Mouse (Mus musculus): Measurements from ENCODE around the gene Fads2. TPM values are rescaled to one million over a fixed set of nuclear protein-coding genes. Genes with fewer than 3 reads are reported as not detected.

Gene Fads2
- polyA plus RNA-seq, 1 experiment from 2014 or later: 31.1 TPM

DNA sequence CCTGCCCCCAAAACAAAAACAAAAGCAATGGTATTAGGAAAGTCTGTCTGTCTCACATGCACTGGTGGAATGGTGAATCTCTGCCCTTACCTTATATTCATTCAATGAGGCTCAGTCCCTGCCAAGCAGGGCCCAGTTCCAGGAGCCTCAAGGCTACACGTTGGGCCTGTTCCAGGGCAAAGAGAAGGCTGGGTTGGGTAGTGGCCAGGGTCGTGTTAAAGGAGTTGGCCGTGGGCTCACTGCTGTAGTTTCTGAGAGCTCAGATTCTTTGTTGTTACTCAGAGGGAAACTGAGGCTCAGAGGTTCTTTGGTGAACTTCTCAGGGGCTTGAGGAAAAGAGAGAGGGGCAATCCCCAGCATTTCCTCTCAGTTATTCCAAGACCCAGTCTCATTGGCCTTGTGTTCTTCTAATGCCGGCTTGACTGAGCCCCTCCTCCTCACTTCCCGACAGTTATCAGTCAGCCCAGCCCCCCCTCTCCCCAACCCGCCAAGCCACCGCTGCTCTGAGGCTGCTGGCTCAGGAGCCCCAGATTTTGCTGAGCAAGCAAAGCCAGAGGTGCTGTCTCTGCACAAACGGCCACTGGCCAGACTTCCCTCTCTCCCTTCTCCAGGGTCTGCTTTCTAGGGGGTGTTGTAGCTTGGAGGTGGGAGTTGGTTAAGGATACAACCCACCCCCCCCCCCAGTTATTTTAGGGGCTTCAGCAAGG lies 76.2 kb downstream of the Fads2 start:
- WGBS (ENCODE audit: insufficient replicate concordance): 17% methylated on average over 8 of the region's 8 CpGs
- Histone ChIP-seq H3K4me1 (ENCODE audit: control insufficient read depth, insufficient read depth, low read length) (peaks cover 44% of the 10 kb centered on the region), H3K36me3 (ENCODE audit: control insufficient read depth, insufficient read depth, low read length) (peaks cover 9% of the 10 kb centered on the region), H3K4me2 (peak overlapping the region; percentile 12; the same call in 1 of the 2 replicates), H3K9ac (ENCODE audit: low read depth, low read length) (peak overlapping the region; percentile 40; the same call in 1 of the 2 replicates), H3K27me3 (ENCODE audit: control insufficient read depth, insufficient read depth, low read length) (no peaks in the 10 kb centered on the region), H3K27ac (ENCODE audit: low read depth, low read length) (peak overlapping the region; percentile 75), H3K4me3 (ENCODE audit: low read depth, low read length) (no peak overlapping the region), H3K9me3 (replicated peaks; ENCODE audit: control insufficient read depth, low read length) (no peaks in the 10 kb centered on the region)
- ATAC-seq (replicated peaks; ENCODE audit: insufficient number of reproducible peaks, low FRiP score, low TSS enrichment): peak; percentile 73

DNA sequence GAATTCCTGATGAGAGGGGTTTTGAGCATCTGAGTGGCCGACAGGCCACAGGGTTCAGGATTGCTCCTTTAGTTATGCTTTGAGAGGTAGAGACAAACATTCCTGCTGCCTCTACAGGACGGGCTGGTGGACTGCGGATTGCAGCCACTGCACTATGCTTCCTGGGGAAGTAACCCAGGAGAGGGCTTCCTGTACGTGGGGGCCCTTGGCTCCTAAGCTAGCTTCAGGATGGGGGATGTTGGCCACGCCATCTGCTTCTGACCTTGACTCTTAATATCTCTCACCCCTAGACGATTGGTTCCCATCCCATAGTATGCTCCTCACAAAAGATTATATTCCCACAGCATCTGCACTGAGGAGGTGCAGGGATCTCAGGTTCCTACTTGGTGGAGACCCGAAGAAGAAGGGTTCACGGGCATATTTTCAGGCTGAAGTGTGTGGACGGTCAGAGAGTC lies 78.2 kb downstream of the Fads2 start:
- peaks cover 9% of the 10 kb centered on the region for H3K36me3 ChIP-seq (ENCODE audit: control insufficient read depth, insufficient read depth, low read length)
- peaks cover 59% of the 10 kb centered on the region for H3K4me1 ChIP-seq (ENCODE audit: control insufficient read depth, insufficient read depth, low read length)
- H3K27me3 ChIP-seq (ENCODE audit: control insufficient read depth, insufficient read depth, low read length): no peaks in the 10 kb centered on the region
- H3K27ac ChIP-seq (ENCODE audit: low read depth, low read length): peak overlapping the region; percentile 75
- peak overlapping the region; percentile 21; the same call in 1 of the 2 replicates for H3K4me2 ChIP-seq
- no peak for ATAC-seq (replicated peaks; ENCODE audit: insufficient number of reproducible peaks, low FRiP score, low TSS enrichment)
- peak overlapping the region; percentile 23; the same call in 1 of the 2 replicates for H3K9ac ChIP-seq (ENCODE audit: low read depth, low read length)
- no peak overlapping the region for H3K4me3 ChIP-seq (ENCODE audit: low read depth, low read length)
- H3K9me3 ChIP-seq (replicated peaks; ENCODE audit: control insufficient read depth, low read length): no peaks in the 10 kb centered on the region
- WGBS (ENCODE audit: insufficient replicate concordance): 56% methylated on average over 9 of the region's 9 CpGs

- peaks cover 6% of the 10 kb centered on the region; the same call in 1 of the 2 replicates for H3K36me3 ChIP-seq (ENCODE audit: control insufficient read depth, insufficient read depth, low read length)
- H3K4me2 ChIP-seq: peak overlapping the region; percentile 29
- H3K27me3 ChIP-seq (ENCODE audit: control insufficient read depth, insufficient read depth, low read length): no peaks in the 10 kb centered on the region
- no peak overlapping the region for H3K4me3 ChIP-seq (ENCODE audit: low read depth, low read length)
- no peak for ATAC-seq (replicated peaks; ENCODE audit: insufficient number of reproducible peaks, low FRiP score, low TSS enrichment)
- no peaks in the 10 kb centered on the region for H3K9me3 ChIP-seq (replicated peaks; ENCODE audit: control insufficient read depth, low read length)
- peaks cover 62% of the 10 kb centered on the region for H3K4me1 ChIP-seq (ENCODE audit: control insufficient read depth, insufficient read depth, low read length)
- H3K9ac ChIP-seq (ENCODE audit: low read depth, low read length): peak overlapping the region; percentile 28; the same call in 1 of the 2 replicates
- peak overlapping the region; percentile 75 for H3K27ac ChIP-seq (ENCODE audit: low read depth, low read length)
- WGBS (ENCODE audit: insufficient replicate concordance): 65% methylated on average over 5 of the region's 5 CpGs
Measured at GRCm38 (mm10) chr19:10022414-10023303, 78.9 kb downstream of the Fads2 start.

GRCm38 (mm10) chr19:10021981-10022380 lies 79.6 kb downstream of the Fads2 start:
- 94% methylated on average over 2 of the region's 2 CpGs for WGBS (ENCODE audit: insufficient replicate concordance)
- H3K9ac ChIP-seq (ENCODE audit: low read depth, low read length): 0 out of 2 replicates have a peak overlapping the region, but pooled peaks have one; percentile 10
- H3K4me3 ChIP-seq (ENCODE audit: low read depth, low read length): no peak overlapping the region
- H3K9me3 ChIP-seq (replicated peaks; ENCODE audit: control insufficient read depth, low read length): no peaks in the 10 kb centered on the region
- no peaks in the 10 kb centered on the region for H3K36me3 ChIP-seq (ENCODE audit: control insufficient read depth, insufficient read depth, low read length)
- peaks cover 69% of the 10 kb centered on the region for H3K4me1 ChIP-seq (ENCODE audit: control insufficient read depth, insufficient read depth, low read length)
- peak overlapping the region; percentile 35; the same call in 1 of the 2 replicates for H3K27ac ChIP-seq (ENCODE audit: low read depth, low read length)
- ATAC-seq (replicated peaks; ENCODE audit: insufficient number of reproducible peaks, low FRiP score, low TSS enrichment): no peak
- no peaks in the 10 kb centered on the region for H3K27me3 ChIP-seq (ENCODE audit: control insufficient read depth, insufficient read depth, low read length)
- H3K4me2 ChIP-seq: peak overlapping the region; percentile 29

- H3K27ac ChIP-seq (ENCODE audit: low read depth, low read length): no peak overlapping the region
Measured at GRCm38 (mm10) chr19:10019214-10019760, 82.3 kb downstream of the Fads2 start.

GRCm38 (mm10) chr19:10018527-10018818 lies 83.1 kb downstream of the Fads2 start:
- 4% methylated on average over 3 of the region's 3 CpGs for WGBS (ENCODE audit: insufficient replicate concordance)
- Histone ChIP-seq H3K9ac (ENCODE audit: low read depth, low read length) (peak overlapping the region; percentile 82), H3K9me3 (replicated peaks; ENCODE audit: control insufficient read depth, low read length) (no peaks in the 10 kb centered on the region), H3K36me3 (ENCODE audit: control insufficient read depth, insufficient read depth, low read length) (no peaks in the 10 kb centered on the region), H3K27me3 (ENCODE audit: control insufficient read depth, insufficient read depth, low read length) (no peaks in the 10 kb centered on the region), H3K27ac (ENCODE audit: low read depth, low read length) (peak overlapping the region; percentile 83), H3K4me2 (peak overlapping the region; percentile 98), H3K4me3 (ENCODE audit: low read depth, low read length) (peak overlapping the region; percentile 71), H3K4me1 (ENCODE audit: control insufficient read depth, insufficient read depth, low read length) (peaks cover 69% of the 10 kb centered on the region)
- no peak; the same call in 1 of the 2 replicates for ATAC-seq (replicated peaks; ENCODE audit: insufficient number of reproducible peaks, low FRiP score, low TSS enrichment)

More at GRCm38 (mm10) chr19:10019214-10019760, 82.3 kb downstream of the Fads2 start:
- Histone ChIP-seq H3K4me3 (ENCODE audit: low read depth, low read length) (peak overlapping the region; percentile 71), H3K27me3 (ENCODE audit: control insufficient read depth, insufficient read depth, low read length) (no peaks in the 10 kb centered on the region), H3K9me3 (replicated peaks; ENCODE audit: control insufficient read depth, low read length) (no peaks in the 10 kb centered on the region), H3K4me2 (peak overlapping the region; percentile 98), H3K4me1 (ENCODE audit: control insufficient read depth, insufficient read depth, low read length) (peaks cover 69% of the 10 kb centered on the region), H3K36me3 (ENCODE audit: control insufficient read depth, insufficient read depth, low read length) (no peaks in the 10 kb centered on the region), H3K9ac (ENCODE audit: low read depth, low read length) (peak overlapping the region; percentile 82)
- WGBS (ENCODE audit: insufficient replicate concordance): 73% methylated on average over 4 of the region's 4 CpGs
- no peak for ATAC-seq (replicated peaks; ENCODE audit: insufficient number of reproducible peaks, low FRiP score, low TSS enrichment)

DNA sequence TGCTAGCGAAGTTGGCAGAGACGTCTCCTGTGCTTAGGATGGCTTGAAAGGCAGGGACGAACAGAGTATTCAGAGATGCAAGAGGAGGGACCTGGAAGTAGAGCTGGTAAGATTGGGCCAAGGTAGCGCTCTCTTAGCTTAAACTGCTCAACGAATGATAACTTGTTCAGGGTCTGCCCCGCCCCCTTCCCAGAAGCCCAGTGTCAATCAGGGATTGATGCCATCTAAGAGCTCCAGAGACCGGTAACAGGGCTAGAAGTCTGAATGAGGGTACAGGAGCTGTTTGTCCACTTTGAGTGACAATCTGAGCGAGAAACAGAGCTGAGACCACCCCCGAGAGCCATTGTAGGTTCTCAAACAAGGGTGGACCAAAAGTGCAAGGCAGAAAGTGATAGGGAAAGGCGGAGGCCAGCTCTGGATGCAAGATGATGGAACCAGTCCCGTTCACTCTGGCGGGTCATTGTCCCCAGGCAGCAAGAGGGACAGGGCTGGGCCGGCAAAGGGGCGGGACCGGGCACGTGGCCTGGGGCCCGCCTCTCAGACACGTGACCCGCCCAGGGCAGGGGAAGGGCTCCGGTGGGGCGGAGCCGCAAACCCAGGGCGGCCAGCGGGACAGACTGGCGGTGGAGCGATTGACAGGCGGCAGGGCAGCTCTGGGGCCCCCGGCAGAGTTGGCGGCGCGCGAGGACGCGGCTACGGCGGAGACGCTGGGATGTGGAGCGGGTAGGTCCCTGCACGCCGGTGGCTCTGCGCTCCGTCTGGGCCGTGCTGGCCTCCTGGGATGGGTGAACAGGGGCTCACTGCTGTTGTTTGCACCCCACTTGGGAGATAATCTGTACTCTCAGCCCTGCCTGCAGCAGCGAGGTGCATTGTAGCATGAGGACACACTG lies 83.7 kb downstream of the Fads2 start:
- Histone ChIP-seq H3K9me3 (replicated peaks; ENCODE audit: control insufficient read depth, low read length) (no peaks in the 10 kb centered on the region), H3K9ac (ENCODE audit: low read depth, low read length) (peak overlapping the region; percentile 82), H3K27ac (ENCODE audit: low read depth, low read length) (peak overlapping the region; percentile 83), H3K4me3 (ENCODE audit: low read depth, low read length) (peak overlapping the region; percentile 71), H3K27me3 (ENCODE audit: control insufficient read depth, insufficient read depth, low read length) (no peaks in the 10 kb centered on the region), H3K36me3 (ENCODE audit: control insufficient read depth, insufficient read depth, low read length) (no peaks in the 10 kb centered on the region), H3K4me2 (peak overlapping the region; percentile 98), H3K4me1 (ENCODE audit: control insufficient read depth, insufficient read depth, low read length) (peaks cover 70% of the 10 kb centered on the region)
- ATAC-seq (replicated peaks; ENCODE audit: insufficient number of reproducible peaks, low FRiP score, low TSS enrichment): peak; percentile 91
- 5% methylated on average over 44 of the region's 44 CpGs for WGBS (ENCODE audit: insufficient replicate concordance)
